Comparison of ENCODE assay signal across 8 mouse cellular contexts in genomic region chr4:119232410-119233255, GRCm38 (mm10). TPM values are rescaled to one million over a fixed set of nuclear protein-coding genes. Genes with fewer than 3 reads are reported as not detected.
A peak's percentile ranks its signal among the peaks of the same experiment; 100 is the strongest.
DNase-seq lines count a peak whose midpoint lies in the region; ATAC-seq and TF ChIP-seq lines count a peak whose summit lies in the region.

AU022252 (minus strand) TSS chr4:119232712.
P3h1 (plus strand) TSS chr4:119232915.

- peak within 1 kb of the TSS; percentile 70 for H3K27ac ChIP-seq in embryonic facial prominence, embryonic 14.5 days (replicated peaks; ENCODE audit: low read depth, low read length)
- peak within 1 kb of the TSS; percentile 77 for H3K27ac ChIP-seq in heart, adult 2 months
- peak within 1 kb of the TSS; percentile 67 for H3K27ac ChIP-seq in limb, embryonic 13.5 days
- peak within 1 kb of the TSS; percentile 75 for H3K27ac ChIP-seq in midbrain, embryonic 16.5 days (ENCODE audit: low read length)

- WGBS in embryonic facial prominence, embryonic 14.5 days: 0% methylated on average over 35 of the region's 71 CpGs
- WGBS in heart, adult 2 months: under 1% methylated on average over 65 of the region's 71 CpGs
- under 1% methylated on average over 71 of the region's 71 CpGs for WGBS in limb, embryonic 13.5 days
- WGBS in midbrain, embryonic 16.5 days: 0% methylated on average over 66 of the region's 71 CpGs

- intact Hi-C loops in heart, adult 2 months (cut with DNase I): no loop called here

- TF ChIP-seq EP300 in heart, adult 2 months (IDR thresholded peaks at IDR 0.05; ENCODE audit: insufficient read depth, low read depth, low read length): 0 out of 2 replicates have a peak, but pooled peaks have one; percentile 40

- DNase-seq in 3T3-L1 (ENCODE audit: low read depth, low spot score): peak; percentile 99
- DNase-seq in adrenal gland, postnatal 4 days (ENCODE audit: low spot score in 2 of 2): peak; percentile 97 to 98
- peak; percentile 100 for DNase-seq in embryonic facial prominence, embryonic 14.5 days (ENCODE audit: low spot score)
- DNase-seq in heart, adult 2 months: peak; percentile 98 to 99
- peak; percentile 100 for DNase-seq in kidney, adult 8-10 months
- DNase-seq in spleen, postnatal 10 days (ENCODE audit: low spot score in 2 of 2): peak; percentile 99 to 100

- H3K79me2 ChIP-seq in heart, adult 2 months (replicated peaks; ENCODE audit: control insufficient read depth, insufficient read depth, low read length): peaks cover 1% of the 10 kb centered on the region; the same call in 1 of the 2 replicates

- peaks cover 35% of the 10 kb centered on the region for H3K36me3 ChIP-seq in embryonic facial prominence, embryonic 14.5 days (ENCODE audit: control insufficient read depth, insufficient read depth, low read length)
- H3K36me3 ChIP-seq in heart, adult 2 months (ENCODE audit: control insufficient read depth, insufficient read depth, low read length): no peaks in the 10 kb centered on the region
- peaks cover 36% of the 10 kb centered on the region for H3K36me3 ChIP-seq in limb, embryonic 13.5 days
- no peaks in the 10 kb centered on the region; the same call in 1 of the 2 replicates for H3K36me3 ChIP-seq in midbrain, embryonic 16.5 days (ENCODE audit: control insufficient read depth, insufficient read depth, low read length)

- no peaks in the 10 kb centered on the region for H3K9me3 ChIP-seq in embryonic facial prominence, embryonic 14.5 days (ENCODE audit: control insufficient read depth, low read length)
- H3K9me3 ChIP-seq in limb, embryonic 13.5 days: no peaks in the 10 kb centered on the region
- no peaks in the 10 kb centered on the region for H3K9me3 ChIP-seq in midbrain, embryonic 16.5 days (replicated peaks; ENCODE audit: control insufficient read depth, low read length, poor library complexity, severe bottlenecking)

- ATAC-seq in embryonic facial prominence, embryonic 14.5 days (ENCODE audit: low read depth): peak; percentile 96
- ATAC-seq in limb, embryonic 13.5 days (ENCODE audit: low FRiP score, low read depth): peak; percentile 96
- peak; percentile 95 for ATAC-seq in midbrain, embryonic 16.5 days

- peak within 1 kb of the TSS; percentile 91 for H3K9ac ChIP-seq in embryonic facial prominence, embryonic 14.5 days (ENCODE audit: low read depth, low read length)
- H3K9ac ChIP-seq in heart, adult 2 months (ENCODE audit: low read depth, low read length): peak within 1 kb of the TSS; percentile 95
- peak within 1 kb of the TSS; percentile 90 for H3K9ac ChIP-seq in limb, embryonic 13.5 days
- H3K9ac ChIP-seq in midbrain, embryonic 16.5 days (ENCODE audit: low read depth, low read length): peak within 1 kb of the TSS; percentile 81

- H3K4me1 ChIP-seq in embryonic facial prominence, embryonic 14.5 days (ENCODE audit: control insufficient read depth, insufficient read depth, low read length): peaks cover 11% of the 10 kb centered on the region
- peaks cover 1% of the 10 kb centered on the region; the same call in 1 of the 2 replicates for H3K4me1 ChIP-seq in heart, adult 2 months (ENCODE audit: control insufficient read depth, insufficient read depth, low read length)
- peaks cover 19% of the 10 kb centered on the region for H3K4me1 ChIP-seq in limb, embryonic 13.5 days
- H3K4me1 ChIP-seq in midbrain, embryonic 16.5 days (ENCODE audit: control insufficient read depth, insufficient read depth, low read length): peaks cover 14% of the 10 kb centered on the region

- H3K4me3 ChIP-seq in embryonic facial prominence, embryonic 14.5 days (ENCODE audit: low read depth, low read length): peak within 1 kb of the TSS; percentile 95
- H3K4me3 ChIP-seq in heart, adult 2 months: peak within 1 kb of the TSS; percentile 98
- H3K4me3 ChIP-seq in limb, embryonic 13.5 days: peak within 1 kb of the TSS; percentile 94
- H3K4me3 ChIP-seq in midbrain, embryonic 16.5 days (ENCODE audit: low read depth, low read length): peak within 1 kb of the TSS; percentile 86

- TF ChIP-seq POLR2A in heart, adult 2 months (IDR thresholded peaks at IDR 0.05; ENCODE audit: insufficient read depth, low read depth, low read length): peak; percentile 93

- no peak for TF ChIP-seq CTCF in heart, adult 2 months (IDR thresholded peaks at IDR 0.05)

- H3K27me3 ChIP-seq in embryonic facial prominence, embryonic 14.5 days (replicated peaks; ENCODE audit: control insufficient read depth, insufficient read depth, low read length): no peaks in the 10 kb centered on the region
- no peaks in the 10 kb centered on the region for H3K27me3 ChIP-seq in heart, adult 2 months (ENCODE audit: control insufficient read depth, insufficient read depth, low read length)
- H3K27me3 ChIP-seq in limb, embryonic 13.5 days: no peaks in the 10 kb centered on the region
- H3K27me3 ChIP-seq in midbrain, embryonic 16.5 days (ENCODE audit: control insufficient read depth, insufficient read depth, low read depth, low read length): no peaks in the 10 kb centered on the region

- H3K4me2 ChIP-seq in embryonic facial prominence, embryonic 14.5 days (ENCODE audit: low read depth, low read length): peak within 1 kb of the TSS; percentile 81
- H3K4me2 ChIP-seq in limb, embryonic 13.5 days (replicated peaks): peak within 1 kb of the TSS; percentile 81
- H3K4me2 ChIP-seq in midbrain, embryonic 16.5 days (ENCODE audit: low read length): peak within 1 kb of the TSS; percentile 93

RNA-seq across cellular contexts. Expression of gene AU022252, which starts in this region (rescaled TPM):
- 10 to 100 TPM; 20.8 to 26.1 TPM for total RNA-seq in adrenal gland, postnatal 4 days (2021)
- polyA plus RNA-seq in embryonic facial prominence, embryonic 14.5 days (2014; fragmentation: Nextera tagmentation; extraction: Ambion mirVana): 28.1 and 31.4 TPM in 2 replicates
- total RNA-seq in heart, adult 2 months (2021): 10 to 100 TPM; 17.7 to 24.8 TPM
- polyA plus RNA-seq in heart, adult 2 months (2012; rRNA removed): 6.4 and 11.2 TPM in 2 replicates
- 39.9 and 40.7 TPM in 2 replicates for polyA plus RNA-seq in limb, embryonic 13.5 days (2015; fragmentation: Nextera tagmentation; extraction: Ambion mirVana)
- 22.6 and 26.0 TPM in 2 replicates for polyA plus RNA-seq in midbrain, embryonic 16.5 days (2015; fragmentation: Nextera tagmentation; extraction: Ambion mirVana)

RNA-seq across cellular contexts. Expression of gene P3h1, which starts in this region (rescaled TPM):
- 10 to 100 TPM; 37.7 to 38.1 TPM for total RNA-seq in adrenal gland, postnatal 4 days (2021)
- polyA plus RNA-seq in embryonic facial prominence, embryonic 14.5 days (2014; fragmentation: Nextera tagmentation; extraction: Ambion mirVana): 98.7 and 100 TPM in 2 replicates
- 10 to 100 TPM; 10.5 to 10.8 TPM for total RNA-seq in heart, adult 2 months (2021)
- polyA plus RNA-seq in heart, adult 2 months (2012; rRNA removed): 14.5 and 17.8 TPM in 2 replicates
- 61.2 and 63.5 TPM in 2 replicates for polyA plus RNA-seq in limb, embryonic 13.5 days (2015; fragmentation: Nextera tagmentation; extraction: Ambion mirVana)
- polyA plus RNA-seq in midbrain, embryonic 16.5 days (2015; fragmentation: Nextera tagmentation; extraction: Ambion mirVana): 9.2 and 9.9 TPM in 2 replicates

Comparison
In these comparisons a context has a peak if more than half of its experiments do, and no peak if none do; other contexts are left out.
1. Peak in every context shown above with its lines: DNase-seq, ATAC-seq, H3K4me3 ChIP-seq and H3K27ac ChIP-seq.